Mouse (Mus musculus): Measurements from ENCODE around the gene Bglap.
"Not testable (repeated sequence)": the region's sequence is repeated elsewhere in the genome, so short reads cannot be mapped to it uniquely, and the experiment has no call there.

Gene Bglap

GRCm38 (mm10) chr3:88384364-88384763, at the start of gene Bglap:
Bglap (minus strand) TSS chr3:88384464.
- DNase-seq (ENCODE audit: low read depth, low spot score), result no peak

- DNase-seq (ENCODE audit: low read depth, low spot score), result not testable (repeated sequence)
Observed at GRCm38 (mm10) chr3:88428639-88429038, 44.4 kb upstream of the Bglap start.

- no peak for DNase-seq (ENCODE audit: low read depth, low spot score)
Observed at GRCm38 (mm10) chr3:88427342-88427905, 43.2 kb upstream of the Bglap start.

DNA sequence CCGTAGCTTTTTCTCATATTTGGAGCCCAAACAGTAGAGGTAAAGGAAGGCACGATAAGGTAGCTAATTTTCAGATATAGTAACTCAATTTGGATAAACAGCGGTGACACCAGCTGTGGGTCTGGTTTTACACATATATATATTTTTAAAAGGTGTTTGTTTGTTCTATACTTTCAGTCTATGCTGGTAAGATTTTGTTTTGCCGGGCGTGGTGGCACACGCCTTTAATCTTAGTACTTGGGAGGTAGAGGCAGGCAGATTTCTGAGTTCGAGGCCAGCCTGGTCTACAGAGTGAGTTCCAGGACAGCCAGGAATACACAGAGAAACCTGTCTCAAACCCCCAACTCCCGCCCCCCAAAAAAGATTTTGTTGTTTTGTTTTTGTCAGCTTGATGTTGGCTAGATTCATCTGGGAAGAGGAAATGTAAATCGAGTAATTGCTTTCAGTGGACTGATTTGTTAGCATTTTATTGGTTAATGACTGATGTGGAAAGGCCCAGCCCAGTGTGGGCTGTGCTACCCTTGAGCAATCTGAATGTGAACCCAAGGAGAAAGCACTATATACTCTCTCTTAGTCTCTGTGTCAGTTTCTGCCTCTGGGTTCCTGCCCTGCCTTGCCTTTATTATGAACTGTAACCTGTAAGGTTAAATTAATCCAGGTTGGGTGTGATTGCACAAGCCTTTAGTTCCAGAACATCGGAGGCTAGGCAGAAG, 41.6 kb upstream of the Bglap start:
- DNase-seq (ENCODE audit: low read depth, low spot score), result no peak

DNA sequence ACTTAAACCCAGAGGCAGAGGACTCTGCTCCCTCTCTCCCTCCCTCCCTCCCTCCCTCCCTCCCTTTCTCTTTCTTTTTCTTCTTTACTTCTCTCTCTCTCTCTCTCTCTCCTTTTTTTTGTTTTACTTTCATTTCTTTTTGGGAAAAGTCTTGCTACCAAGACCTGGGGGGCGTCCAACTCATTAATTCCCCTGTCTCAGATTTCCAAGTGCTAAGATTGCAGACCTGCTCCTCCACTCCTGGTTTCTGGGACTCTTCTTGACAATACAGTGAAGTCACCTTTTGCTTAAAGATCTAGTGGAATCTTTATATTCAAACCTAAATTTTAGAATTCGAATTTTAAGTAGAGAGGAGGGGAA, 41.0 kb upstream of the Bglap start:
- DNase-seq (ENCODE audit: low read depth, low spot score), result no peak

GRCm38 (mm10) chr3:88424605-88425329, 40.5 kb upstream of the Bglap start, which contains the start of gene Slc25a44:
Slc25a44 (minus strand) TSS chr3:88425139.
- DNase-seq (ENCODE audit: low read depth, low spot score), result peak; percentile 97

GRCm38 (mm10) chr3:88422020-88422720, 37.9 kb upstream of the Bglap start:
- no peak for DNase-seq (ENCODE audit: low read depth, low spot score)

GRCm38 (mm10) chr3:88420771-88421170, 36.5 kb upstream of the Bglap start:
- DNase-seq (ENCODE audit: low read depth, low spot score), result no peak

DNA sequence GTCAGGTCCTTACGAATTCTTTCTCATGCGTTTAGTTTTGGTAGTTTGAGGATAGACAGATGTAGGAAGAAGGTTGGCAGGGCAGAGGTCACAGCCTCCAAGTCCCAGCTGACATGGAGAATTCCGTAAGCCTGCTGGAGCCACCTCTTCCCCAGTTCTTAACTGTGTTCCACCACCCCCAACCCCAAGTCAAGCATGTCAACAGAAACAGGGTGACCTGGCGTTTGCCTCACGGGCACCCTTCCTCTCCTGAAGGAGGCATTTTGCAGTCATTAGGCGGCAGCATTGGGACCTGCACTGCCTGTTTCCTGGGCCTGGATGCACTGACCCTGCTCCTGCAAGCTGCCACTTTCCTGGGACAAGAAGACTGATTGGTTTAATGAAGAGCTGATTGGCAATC, 33.8 kb upstream of the Bglap start:
- no peak for DNase-seq (ENCODE audit: low read depth, low spot score)

GRCm38 (mm10) chr3:88415668-88416067, 31.4 kb upstream of the Bglap start:
- no peak for DNase-seq (ENCODE audit: low read depth, low spot score)

- no peak for DNase-seq (ENCODE audit: low read depth, low spot score)
Observed at GRCm38 (mm10) chr3:88412636-88413035, 28.4 kb upstream of the Bglap start.

GRCm38 (mm10) chr3:88411681-88412080, 27.4 kb upstream of the Bglap start:
- no peak for DNase-seq (ENCODE audit: low read depth, low spot score)

GRCm38 (mm10) chr3:88410645-88411031, 26.4 kb upstream of the Bglap start:
- no peak for DNase-seq (ENCODE audit: low read depth, low spot score)

GRCm38 (mm10) chr3:88409741-88410644, 25.7 kb upstream of the Bglap start, which contains the start of gene Pmf1:
Pmf1 (minus strand) TSS chr3:88410331.
- DNase-seq (ENCODE audit: low read depth, low spot score), result peak; percentile 95

DNA sequence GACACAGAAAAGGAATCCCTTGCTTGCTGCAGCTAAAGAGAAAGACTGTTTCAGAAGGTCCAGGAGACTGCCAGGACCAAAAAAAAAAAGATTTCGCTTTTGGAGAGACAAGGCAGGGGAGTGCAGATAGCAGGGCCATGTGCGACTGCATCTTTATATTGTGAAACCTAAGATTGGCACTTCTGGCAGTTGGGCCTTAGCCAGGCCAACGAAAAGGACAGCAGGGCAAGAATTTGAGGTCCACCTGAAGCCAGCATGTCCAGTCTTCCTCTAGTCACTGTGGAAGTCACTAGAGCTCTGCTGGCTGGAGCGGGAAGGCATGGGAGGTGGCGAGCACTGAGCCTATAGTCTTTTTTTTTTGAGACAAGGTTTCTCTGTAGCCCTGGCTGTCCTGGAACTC, 24.7 kb upstream of the Bglap start:
- DNase-seq (ENCODE audit: low read depth, low spot score), result no peak

- no peak for DNase-seq (ENCODE audit: low read depth, low spot score)
Observed at GRCm38 (mm10) chr3:88407529-88407928, 23.3 kb upstream of the Bglap start.

DNA sequence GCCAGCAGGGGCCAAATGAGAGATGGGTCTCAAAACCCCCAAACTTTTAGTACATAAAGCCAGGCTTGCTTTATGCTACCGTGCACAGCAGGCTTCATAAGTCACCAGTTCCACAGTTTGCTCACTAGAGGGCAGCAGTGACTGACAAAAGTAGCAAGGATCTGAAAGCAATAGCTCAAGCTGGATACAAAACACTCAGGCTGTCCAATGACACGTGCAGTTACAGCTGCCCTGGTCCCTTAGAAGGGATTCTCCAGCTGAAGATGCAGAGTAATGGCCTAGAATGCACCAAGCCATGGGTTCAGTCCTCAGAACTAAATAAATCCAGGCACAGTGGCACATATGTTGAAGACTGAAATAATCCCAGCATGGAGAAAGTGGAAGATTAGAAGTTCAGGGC, 22.8 kb upstream of the Bglap start:
- DNase-seq (ENCODE audit: low read depth, low spot score), result peak; percentile 82

GRCm38 (mm10) chr3:88403522-88404230, 19.4 kb upstream of the Bglap start:
- no peak for DNase-seq (ENCODE audit: low read depth, low spot score)

- no peak for DNase-seq (ENCODE audit: low read depth, low spot score)
Observed at GRCm38 (mm10) chr3:88398666-88399065, 14.4 kb upstream of the Bglap start.

- no peak for DNase-seq (ENCODE audit: low read depth, low spot score)
Observed at GRCm38 (mm10) chr3:88395742-88396141, 11.5 kb upstream of the Bglap start.

Data from CD4-positive helper T cell, adult 2 months (primary cell).